In the genomic region with DNA sequence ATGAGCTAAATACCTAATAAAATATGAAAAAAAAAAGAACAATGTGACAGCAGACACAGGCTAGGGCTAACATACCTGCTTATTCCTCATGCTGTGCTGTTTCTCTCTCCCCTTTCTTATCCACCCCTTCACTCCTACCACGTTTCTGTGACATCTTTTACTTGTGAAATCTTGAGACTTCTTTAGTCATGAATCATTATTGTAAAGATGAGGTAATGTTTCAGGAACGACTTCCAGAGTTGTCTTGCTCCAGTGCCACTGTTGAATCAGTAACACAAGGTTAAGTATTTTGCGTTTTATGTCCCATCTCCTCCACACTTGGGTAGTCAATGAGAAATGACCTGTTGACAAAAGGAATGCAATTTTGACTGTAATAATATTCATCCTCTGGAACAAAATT, we compare ENCODE assay signal across 21 mouse cellular contexts.
DNase-seq lines count a peak whose midpoint lies in the region; ATAC-seq and TF ChIP-seq lines count a peak whose summit lies in the region.
"Had no signal": no experiment of that assay in that cellular context is flagged by ENCODE, and none has a peak within 500 bp of the region (broad histone marks: within the 10 kb centered on the region; RNA-seq: fewer than 3 reads in every experiment).

No protein-coding gene starts in this region.

- WGBS in kidney, embryonic 15.5 days = 18% methylated on average over 3 of the region's 3 CpGs
- WGBS in hindbrain, postnatal 0 days = 66% methylated on average over 3 of the region's 3 CpGs
- 73% methylated on average over 3 of the region's 3 CpGs for WGBS in embryonic facial prominence, embryonic 10.5 days

- no peak overlapping the region for H3K4me3 ChIP-seq in kidney, embryonic 15.5 days (replicated peaks)
- no peak overlapping the region for H3K4me3 ChIP-seq in CH12.LX (replicated peaks in 1 of 3; ENCODE audit: low read depth in 2 of 3, low read length in 2 of 3, poor library complexity in 1 of 3)
- no peak overlapping the region for H3K4me3 ChIP-seq in embryonic fibroblast, embryonic 13.5 days (ENCODE audit: insufficient read depth, low read length)
- no peak overlapping the region for H3K4me3 ChIP-seq in hindbrain, postnatal 0 days (ENCODE audit: low read length)
- H3K4me3 ChIP-seq in embryonic facial prominence, embryonic 10.5 days = no peak overlapping the region
- H3K4me3 ChIP-seq: embryonic facial prominence, embryonic 13.5 days; forebrain, embryonic 13.5 days; heart, adult 2 months; heart, embryonic 15.5 days; hindbrain, embryonic 13.5 days had no signal

- TF ChIP-seq CTCF in CH12.LX (conservative IDR thresholded peaks at IDR 0.05 in 1 of 2, IDR thresholded peaks at IDR 0.05 in 1 of 2; ENCODE audit: low read depth in 2 of 2, low read length in 2 of 2) = no peak
- no peak for TF ChIP-seq CTCF in embryonic fibroblast, embryonic 13.5 days (IDR thresholded peaks at IDR 0.05; ENCODE audit: borderline replicate concordance, insufficient read depth, low read length)
- TF ChIP-seq CTCF in hindbrain, postnatal 0 days (IDR thresholded peaks at IDR 0.05; ENCODE audit: low read depth) = no peak

- no peak for TF ChIP-seq RAD21 in CH12.LX (IDR thresholded peaks at IDR 0.05; ENCODE audit: low read depth, low read length)

- no peaks in the 10 kb centered on the region for H3K36me3 ChIP-seq in kidney, embryonic 15.5 days
- no peaks in the 10 kb centered on the region for H3K36me3 ChIP-seq in CH12.LX (replicated peaks in 1 of 2; ENCODE audit: control insufficient read depth in 1 of 2, insufficient read depth in 1 of 2, low read length in 1 of 2)
- no peaks in the 10 kb centered on the region for H3K36me3 ChIP-seq in hindbrain, postnatal 0 days (ENCODE audit: insufficient read depth, low read length)
- no peaks in the 10 kb centered on the region for H3K36me3 ChIP-seq in embryonic facial prominence, embryonic 10.5 days (replicated peaks)
- H3K36me3 ChIP-seq: embryonic facial prominence, embryonic 13.5 days; heart, embryonic 15.5 days; hindbrain, embryonic 13.5 days had no signal

- no peak for TF ChIP-seq EP300 in CH12.LX (IDR thresholded peaks at IDR 0.05; ENCODE audit: low read length)

- dilution Hi-C loops in CH12.LX (cut with MboI; ENCODE audit: extremely low pct_ligation_motif_present, extremely low pct_unique_long_range_greater_than_20kb, low sequenced_read_pairs) = no loop called here

- DNase-seq in kidney, postnatal 4 days = no peak
- DNase-seq in 3T3-L1 (ENCODE audit: low read depth, low spot score) (peak; percentile 88), CH12.LX (ENCODE audit: extremely low read depth) (peak; percentile 11)
- no peak for DNase-seq in hindbrain, postnatal 0 days (ENCODE audit: low spot score)
- no peak for DNase-seq in embryonic facial prominence, embryonic 10.5 days (ENCODE audit: low spot score)
- DNase-seq: adrenal gland, postnatal 14 days; cerebellum, adult 11-12 months; cerebellum, adult 9-10 months; cerebellum, postnatal 25 days; forebrain, postnatal 0 days; gastrocnemius, postnatal 14 days; heart, adult 2 months; heart, postnatal 14 days had no signal

- no peak overlapping the region for H3K9ac ChIP-seq in kidney, embryonic 15.5 days
- no peak overlapping the region for H3K9ac ChIP-seq in CH12.LX (ENCODE audit: insufficient read depth, low read depth)
- no peak overlapping the region for H3K9ac ChIP-seq in hindbrain, postnatal 0 days (replicated peaks; ENCODE audit: low read length)
- H3K9ac ChIP-seq: embryonic facial prominence, embryonic 13.5 days; forebrain, embryonic 13.5 days; forebrain, postnatal 0 days; heart, embryonic 15.5 days; hindbrain, embryonic 13.5 days had no signal

- ATAC-seq in kidney, embryonic 15.5 days (replicated peaks; ENCODE audit: low FRiP score) = peak; percentile 88
- ATAC-seq in hindbrain, postnatal 0 days = no peak
- ATAC-seq: activated CD4-positive, CD25-positive, alpha-beta regulatory T cell, adult 4 months; forebrain, embryonic 13.5 days; forebrain, postnatal 0 days had no signal

- in situ Hi-C loops in CH12.LX (cut with MboI; ENCODE audit: low pct_ligation_motif_present, low pct_unique_long_range_greater_than_20kb, low sequenced_read_pairs) = no loop called here

- H3K9me3 ChIP-seq in kidney, embryonic 15.5 days (replicated peaks) = no peaks in the 10 kb centered on the region
- no peaks in the 10 kb centered on the region for H3K9me3 ChIP-seq in CH12.LX (replicated peaks; ENCODE audit: low read length)
- no peaks in the 10 kb centered on the region for H3K9me3 ChIP-seq in hindbrain, postnatal 0 days (ENCODE audit: low read length)
- no peaks in the 10 kb centered on the region for H3K9me3 ChIP-seq in embryonic facial prominence, embryonic 10.5 days
- H3K9me3 ChIP-seq: embryonic facial prominence, embryonic 13.5 days; forebrain, embryonic 13.5 days; heart, embryonic 15.5 days; hindbrain, embryonic 13.5 days had no signal

- H3K27ac ChIP-seq in kidney, embryonic 15.5 days = no peak overlapping the region
- H3K27ac ChIP-seq in CH12.LX (ENCODE audit: insufficient read depth, low read depth) = no peak overlapping the region
- H3K27ac ChIP-seq in embryonic fibroblast, embryonic 13.5 days (ENCODE audit: insufficient read depth, low read length) = peak overlapping the region; percentile 61
- no peak overlapping the region for H3K27ac ChIP-seq in hindbrain, postnatal 0 days
- H3K27ac ChIP-seq in embryonic facial prominence, embryonic 10.5 days (replicated peaks) = no peak overlapping the region
- H3K27ac ChIP-seq: embryonic facial prominence, embryonic 13.5 days; forebrain, embryonic 13.5 days; heart, adult 2 months; heart, embryonic 15.5 days; hindbrain, embryonic 13.5 days had no signal

- no peaks in the 10 kb centered on the region for H3K27me3 ChIP-seq in kidney, embryonic 15.5 days
- no peaks in the 10 kb centered on the region for H3K27me3 ChIP-seq in CH12.LX (replicated peaks)
- no peaks in the 10 kb centered on the region for H3K27me3 ChIP-seq in hindbrain, postnatal 0 days (ENCODE audit: insufficient read depth, low read length)
- no peaks in the 10 kb centered on the region for H3K27me3 ChIP-seq in embryonic facial prominence, embryonic 10.5 days (replicated peaks; ENCODE audit: low read depth, poor library complexity, severe bottlenecking)
- H3K27me3 ChIP-seq: embryonic facial prominence, embryonic 13.5 days; forebrain, embryonic 13.5 days; heart, embryonic 15.5 days; hindbrain, embryonic 13.5 days had no signal

- TF ChIP-seq POLR2A in CH12.LX (IDR thresholded peaks at IDR 0.05; ENCODE audit: low read depth, low read length) = no peak
- TF ChIP-seq POLR2A in embryonic fibroblast, embryonic 13.5 days (IDR thresholded peaks at IDR 0.05; ENCODE audit: low read depth, low read length) = no peak

- H3K4me2 ChIP-seq in kidney, embryonic 15.5 days = no peak overlapping the region
- no peak overlapping the region for H3K4me2 ChIP-seq in CH12.LX (ENCODE audit: insufficient read depth, low read depth, poor library complexity, severe bottlenecking)
- no peak overlapping the region for H3K4me2 ChIP-seq in hindbrain, postnatal 0 days (ENCODE audit: low read depth, low read length)
- H3K4me2 ChIP-seq: embryonic facial prominence, embryonic 13.5 days; forebrain, embryonic 13.5 days; heart, embryonic 11.5 days; heart, embryonic 15.5 days; hindbrain, embryonic 13.5 days had no signal

- no peaks in the 10 kb centered on the region for H3K4me1 ChIP-seq in kidney, embryonic 15.5 days
- peaks cover 0 to 13% of the 10 kb centered on the region in 2 experiments; a peak in 2 of 4 replicates for H3K4me1 ChIP-seq in CH12.LX (ENCODE audit: control insufficient read depth in 1 of 2, insufficient read depth in 2 of 2)
- H3K4me1 ChIP-seq in embryonic fibroblast, embryonic 13.5 days (ENCODE audit: control insufficient read depth, insufficient read depth, low read length) = no peaks in the 10 kb centered on the region
- no peaks in the 10 kb centered on the region for H3K4me1 ChIP-seq in hindbrain, postnatal 0 days (ENCODE audit: insufficient read depth, low read length)
- no peaks in the 10 kb centered on the region for H3K4me1 ChIP-seq in embryonic facial prominence, embryonic 10.5 days
- H3K4me1 ChIP-seq: embryonic facial prominence, embryonic 13.5 days; forebrain, embryonic 13.5 days; heart, embryonic 15.5 days; hindbrain, embryonic 13.5 days had no signal

- no peaks in the 10 kb centered on the region for H3K79me2 ChIP-seq in CH12.LX (replicated peaks; ENCODE audit: control insufficient read depth, extremely low read depth, insufficient read depth, poor library complexity, severe bottlenecking)

TF ChIP-seq in CH12.LX, 34 proteins besides CTCF, POLR2A, EP300 and RAD21:
- no peak for TF ChIP-seq GABPA (IDR thresholded peaks at IDR 0.05; ENCODE audit: insufficient replicate concordance, low read depth, low read length)
- TF ChIP-seq BHLHE40 (IDR thresholded peaks at IDR 0.05; ENCODE audit: low read depth, low read length) = no peak
- no peak for TF ChIP-seq HCFC1 (IDR thresholded peaks at IDR 0.05; ENCODE audit: low read depth, low read length)
- TF ChIP-seq CHD1 (IDR thresholded peaks at IDR 0.05; ENCODE audit: low read depth, low read length) = no peak
- TF ChIP-seq PAX5 (IDR thresholded peaks at IDR 0.05; ENCODE audit: low read length) = no peak
- no peak for TF ChIP-seq JUND (conservative IDR thresholded peaks at IDR 0.05; ENCODE audit: low read depth, low read length)
- no peak for TF ChIP-seq NRF1 (IDR thresholded peaks at IDR 0.05; ENCODE audit: low read depth, low read length)
- no peak for TF ChIP-seq MAFK (IDR thresholded peaks at IDR 0.05; ENCODE audit: insufficient replicate concordance, low read length)

Comparison
In these comparisons a context has a peak if more than half of its experiments do, and no peak if none do; other contexts are left out.
1. DNase-seq: peak in 3T3-L1 (single experiment) and CH12.LX (single experiment); none in kidney, postnatal 4 days (0 of 2), hindbrain, postnatal 0 days (single experiment) and embryonic facial prominence, embryonic 10.5 days (single experiment).